Mouse (Mus musculus): ENCODE results near the gene Dusp14.

Gene Dusp14

GRCm38 (mm10) chr11:84027231-84027630, 41.8 kb downstream of the Dusp14 start:
- no peak for DNase-seq (ENCODE audit: extremely low read depth, low read depth, low spot score)

GRCm38 (mm10) chr11:84016810-84017508, 52.1 kb downstream of the Dusp14 start:
- no peak for DNase-seq (ENCODE audit: extremely low read depth, low read depth, low spot score)

GRCm38 (mm10) chr11:84016147-84016809, 52.8 kb downstream of the Dusp14 start:
- no peak for DNase-seq (ENCODE audit: extremely low read depth, low read depth, low spot score)

GRCm38 (mm10) chr11:84013105-84013504, 56.0 kb downstream of the Dusp14 start:
- DNase-seq (ENCODE audit: extremely low read depth, low read depth, low spot score) = no peak

GRCm38 (mm10) chr11:84011576-84011975, 57.5 kb downstream of the Dusp14 start:
- DNase-seq (ENCODE audit: extremely low read depth, low read depth, low spot score) = no peak

- no peak for DNase-seq (ENCODE audit: extremely low read depth, low read depth, low spot score)
Measured at GRCm38 (mm10) chr11:84011050-84011449, 58.0 kb downstream of the Dusp14 start.

- DNase-seq (ENCODE audit: extremely low read depth, low read depth, low spot score) = no peak
Measured at GRCm38 (mm10) chr11:84010411-84010810, 58.6 kb downstream of the Dusp14 start.

- no peak for DNase-seq (ENCODE audit: extremely low read depth, low read depth, low spot score)
Measured at GRCm38 (mm10) chr11:84009001-84009400, 60.1 kb downstream of the Dusp14 start.

GRCm38 (mm10) chr11:84003986-84004385, 65.1 kb downstream of the Dusp14 start:
- no peak for DNase-seq (ENCODE audit: extremely low read depth, low read depth, low spot score)

GRCm38 (mm10) chr11:84001257-84001656, 67.8 kb downstream of the Dusp14 start:
- DNase-seq (ENCODE audit: extremely low read depth, low read depth, low spot score) = no peak

GRCm38 (mm10) chr11:83999411-83999915, 69.6 kb downstream of the Dusp14 start:
- no peak for DNase-seq (ENCODE audit: extremely low read depth, low read depth, low spot score)

GRCm38 (mm10) chr11:83998993-83999392, 70.1 kb downstream of the Dusp14 start:
- DNase-seq (ENCODE audit: extremely low read depth, low read depth, low spot score) = no peak

All from fat pad, adult 2 months (tissue).